Mouse (Mus musculus) MEL (cell line): ENCODE data around the gene Kctd12b.

Experiments used
- CHD1 ChIP-seq: IDR thresholded peaks from 2 replicates; pipeline ENCODE4 v1.6.1; 2012; ENCODE audit warnings: low read depth, mild to moderate bottlenecking, inconsistent platforms, low read length, improper control_type of control experiment
- CTCF ChIP-seq, 3 experiments: IDR thresholded peaks in 2 of 3; conservative IDR thresholded peaks in 1 of 3; 2 replicates each; pipeline ENCODE4 v1.5.1; 2011 to 2012; ENCODE audit warnings: low read length in 3 of 3, low read depth in 2 of 3, mild to moderate bottlenecking in 2 of 3, improper control_type of control experiment in 1 of 3, inconsistent platforms in 1 of 3, mixed read lengths in 1 of 3, moderate library complexity in 1 of 3; ENCODE audit not compliant: control insufficient read depth in 1 of 3, insufficient read depth in 1 of 3, poor library complexity in 1 of 3, severe bottlenecking in 1 of 3
- ETS1 ChIP-seq: IDR thresholded peaks from 2 replicates; pipeline ENCODE4 v1.6.1; 2012; ENCODE audit warnings: low read depth, mild to moderate bottlenecking, inconsistent platforms, low read length, improper control_type of control experiment, moderate library complexity
- MEF2A ChIP-seq: IDR thresholded peaks from 2 replicates; pipeline ENCODE4 v1.6.1; 2014; ENCODE audit warnings: low read depth, mild to moderate bottlenecking, inconsistent platforms, low read length, improper control_type of control experiment; ENCODE audit not compliant: poor library complexity, insufficient replicate concordance, severe bottlenecking; ENCODE audit errors: extremely low read depth
- NELFE ChIP-seq: IDR thresholded peaks from 2 replicates; pipeline ENCODE4 v1.6.1; 2011; ENCODE audit warnings: low read depth, low read length, improper control_type of control experiment
- NRF1 ChIP-seq: IDR thresholded peaks from 2 replicates; pipeline ENCODE4 v1.6.1; 2014; ENCODE audit warnings: low read depth, mild to moderate bottlenecking, inconsistent platforms, low read length, improper control_type of control experiment, moderate library complexity; ENCODE audit not compliant: poor library complexity, insufficient read depth, severe bottlenecking
- POLR2A ChIP-seq, 2 experiments: IDR thresholded peaks; 2 replicates each; pipeline ENCODE4 v1.6.1; 2011 to 2012; ENCODE audit warnings: low read length in 2 of 2, mild to moderate bottlenecking in 2 of 2, control low read depth in 1 of 2, improper control_type of control experiment in 1 of 2, low read depth in 1 of 2, moderate library complexity in 1 of 2; ENCODE audit not compliant: control insufficient read depth in 1 of 2, insufficient read depth in 1 of 2, poor library complexity in 1 of 2
- TBP ChIP-seq: IDR thresholded peaks from 2 replicates; pipeline ENCODE4 v1.8.0; 2011; ENCODE audit warnings: low read depth, low read length, improper control_type of control experiment
- ZNF384 ChIP-seq: IDR thresholded peaks from 2 replicates; pipeline ENCODE4 v1.6.1; 2012; ENCODE audit warnings: low read depth, mild to moderate bottlenecking, inconsistent platforms, low read length, improper control_type of control experiment

DNA sequence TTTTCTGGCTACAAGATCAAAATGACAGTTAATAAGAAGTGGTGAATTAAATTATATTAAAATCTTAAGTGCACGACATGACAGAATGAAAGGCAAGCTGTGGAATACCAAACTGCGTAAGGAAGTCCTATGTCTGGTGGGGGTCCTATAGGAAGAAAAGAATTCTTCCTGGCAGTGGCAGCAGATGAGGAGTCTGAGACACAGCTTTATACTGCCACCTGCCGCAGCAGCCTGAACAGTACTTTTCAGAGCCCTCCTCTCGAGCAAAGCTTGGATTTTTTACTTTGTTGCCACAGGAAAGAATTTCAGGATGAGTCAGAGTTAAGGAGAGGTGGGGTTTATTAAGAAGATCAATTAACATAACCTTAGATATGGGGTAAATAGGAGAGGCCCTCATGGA, 11.5 kb upstream of the Kctd12b start:
- TF ChIP-seq NRF1 (no peak), CHD1 (no peak), MEF2A (no peak), CTCF (IDR thresholded peaks at IDR 0.05 in 2 of 3, conservative IDR thresholded peaks at IDR 0.05 in 1 of 3; ENCODE audit: control insufficient read depth in 1 of 3, insufficient read depth in 1 of 3, low read depth in 2 of 3, low read length in 3 of 3, poor library complexity in 1 of 3, severe bottlenecking in 1 of 3) (no peak), NELFE (no peak), POLR2A (IDR thresholded peaks at IDR 0.05; ENCODE audit: control insufficient read depth in 1 of 2, insufficient read depth in 1 of 2, low read depth in 1 of 2, low read length in 2 of 2, poor library complexity in 1 of 2) (no peak), ETS1 (no peak), ZNF384 (no peak), TBP (no peak)
